Mouse (Mus musculus) subcutaneous adipose tissue, adult 2 months (tissue): ENCODE measurements around the gene Cd177. TPM values are rescaled to one million over a fixed set of nuclear protein-coding genes. Genes with fewer than 3 reads are reported as not detected.

Experiments used
- polyA plus RNA-seq: library from polyadenylated mRNA; depleted of rRNA; stranded (reverse); fragments of >200 nt; gene quantifications from 2 replicates; pipeline ENCODE4 v1.2.3, GENCODE M21; 2012; ENCODE audit warnings: low replicate concordance; rRNA removed

The Cd177 gene
- polyA plus RNA-seq: 0.10 and 0.41 TPM in 2 replicates

GRCm38 (mm10) chr7:24760211-24760610 lies at the start of gene Cd177:
TSS of gene Cd177 (minus strand) at chr7:24760311.

DNA sequence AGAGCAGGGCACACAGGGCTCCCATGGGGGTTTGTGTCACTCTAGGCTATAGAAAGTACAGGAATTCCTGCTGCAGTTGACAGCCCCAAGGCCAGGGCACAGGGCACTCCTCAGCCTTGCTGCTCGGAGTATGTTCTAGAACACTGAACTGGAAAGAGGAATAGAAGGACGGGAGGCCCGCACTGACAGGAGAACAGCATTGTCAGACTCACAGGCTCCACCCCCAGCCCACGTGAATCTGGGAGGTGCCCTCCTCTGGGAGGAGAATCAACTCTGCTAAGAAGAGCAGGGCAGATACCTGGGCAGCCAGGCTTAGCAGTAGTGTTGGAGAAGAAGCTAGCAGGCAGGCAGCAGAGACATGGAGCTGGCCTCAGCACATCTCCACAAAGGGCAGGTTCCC lies 16.8 kb upstream of the Cd177 start, which contains the start of gene Ceacam10:
Gene Ceacam10, plus strand, starts transcription at position 289 of the 400 bp plus-strand sequence.

DNA sequence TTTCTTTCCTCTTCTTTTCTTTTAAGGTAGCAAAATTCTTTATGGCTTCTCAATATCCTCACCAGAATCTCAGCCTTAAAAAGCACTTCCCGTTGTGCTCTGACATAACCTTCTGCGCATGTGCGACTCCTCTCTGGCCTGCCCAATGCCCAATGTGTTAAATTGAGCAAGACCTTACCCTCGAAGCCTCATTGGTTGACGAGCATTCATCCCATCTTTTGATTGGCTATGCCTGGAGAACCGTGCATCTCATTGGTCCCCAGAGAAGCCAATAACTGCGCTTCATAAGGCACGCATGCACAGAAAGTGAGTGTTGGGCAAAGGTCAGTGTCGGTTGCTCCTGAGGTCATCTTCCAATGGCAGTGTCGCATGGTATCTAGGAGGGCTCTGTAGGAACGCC lies 33.3 kb downstream of the Cd177 start, which contains the start of gene Gm4763:
Gene Gm4763, minus strand, starts transcription at position 101 of the 400 bp plus-strand sequence.

DNA sequence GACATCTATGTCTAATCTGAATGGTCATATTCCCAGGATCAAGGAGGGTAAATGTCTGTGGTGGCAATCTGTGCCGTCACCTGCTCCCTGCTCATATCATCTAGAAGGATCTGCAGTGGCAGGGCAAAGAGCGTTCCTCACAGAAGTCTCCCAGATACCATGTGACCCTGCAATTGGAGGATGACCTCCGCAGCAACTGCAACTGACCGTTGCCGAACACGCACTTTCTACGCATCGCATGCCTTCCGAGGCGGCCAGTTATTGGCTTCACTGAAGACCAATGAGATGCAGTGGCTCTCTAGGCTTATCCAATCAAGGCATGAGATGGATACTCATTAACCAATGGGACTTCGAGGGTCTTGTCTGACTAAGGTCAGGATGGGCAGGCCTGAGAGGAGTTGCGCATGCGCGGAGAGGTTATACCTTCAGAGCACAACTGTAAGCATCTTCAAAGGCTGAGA lies 51.2 kb downstream of the Cd177 start, which contains the start of gene BC049730:
Gene BC049730, plus strand, starts transcription at position 411 of the 461 bp plus-strand sequence.

Other genes starting within 250 kb of the Cd177 start
- not detected in 2 replicates for gene AC161166.1, start 247.9 kb downstream of the Cd177 start, polyA plus RNA-seq
- 19.3 and 22.6 TPM in 2 replicates for gene Irgq, start 229.6 kb downstream of the Cd177 start, polyA plus RNA-seq
- gene Pinlyp, start 214.2 kb downstream of the Cd177 start, polyA plus RNA-seq: 0.15 TPM in 1 of 2 replicates, not detected in the other
- gene Xrcc1, start 214.0 kb downstream of the Cd177 start, polyA plus RNA-seq: 38.3 and 65.9 TPM in 2 replicates
- 16.2 and 42.4 TPM in 2 replicates for gene Ethe1, start 172.8 kb downstream of the Cd177 start, polyA plus RNA-seq
- gene Zfp575, start 172.7 kb downstream of the Cd177 start, polyA plus RNA-seq: 0.23 and 1.2 TPM in 2 replicates
- gene Phldb3, start 149.5 kb downstream of the Cd177 start, polyA plus RNA-seq: 0.92 and 2.6 TPM in 2 replicates
- gene Lypd3, start 123.8 kb downstream of the Cd177 start, polyA plus RNA-seq: 0.07 and 0.81 TPM in 2 replicates
- gene Tex101, start 83.6 kb downstream of the Cd177 start, polyA plus RNA-seq: not detected in 2 replicates
- gene BC049730, start 51.1 kb downstream of the Cd177 start, polyA plus RNA-seq: not detected in 2 replicates
- not detected in 2 replicates for gene Gm4763, start 33.4 kb downstream of the Cd177 start, polyA plus RNA-seq
- 0.72 and 2.0 TPM in 2 replicates for gene Ceacam10, start 16.9 kb upstream of the Cd177 start, polyA plus RNA-seq
- 3.5 and 6.8 TPM in 2 replicates for gene Gm9844, start 101.9 kb upstream of the Cd177 start, polyA plus RNA-seq
- gene Lypd4, start 109.6 kb upstream of the Cd177 start, polyA plus RNA-seq: not detected in 2 replicates
- gene Dmrtc2, start 109.7 kb upstream of the Cd177 start, polyA plus RNA-seq: 0.20 TPM in 1 of 2 replicates, not detected in the other
- gene Rps19, start 124.1 kb upstream of the Cd177 start, polyA plus RNA-seq: 506 and 945 TPM in 2 replicates
- gene Cd79a, start 137.1 kb upstream of the Cd177 start, polyA plus RNA-seq: 2.0 and 3.7 TPM in 2 replicates
- gene Arhgef1, start 142.6 kb upstream of the Cd177 start, polyA plus RNA-seq: 231 and 248 TPM in 2 replicates
- not detected in 2 replicates for gene Gm4881, start 184.2 kb upstream of the Cd177 start, polyA plus RNA-seq
- 496 and 596 TPM in 2 replicates for gene Rabac1, start 212.4 kb upstream of the Cd177 start, polyA plus RNA-seq
- gene Atp1a3, start 245.6 kb upstream of the Cd177 start, polyA plus RNA-seq: 14.8 and 16.0 TPM in 2 replicates